Mouse (Mus musculus) spleen, postnatal 10 days (tissue): ENCODE measurements around the gene Rasgef1c.

ENCODE experiments used
- DNase-seq, 2 experiments: peaks; one replicate each; pipeline ENCODE4 v3.0.0; 2021 to 2022; ENCODE audit warnings: low spot score in 2 of 2

Rasgef1c gene

GRCm38 (mm10) chr11:50024833-50025720, 123.4 kb downstream of the Rasgef1c start, which contains the start of gene Rnf130:
Rnf130 (plus strand) TSS chr11:50025346.
- peak; percentile 93 to 95 for DNase-seq

GRCm38 (mm10) chr11:50025721-50026520, 124.3 kb downstream of the Rasgef1c start:
- DNase-seq, result no peak

- no peak for DNase-seq
These were observed 125.0 kb downstream of the Rasgef1c start for GRCm38 (mm10) chr11:50026521-50027090.

- DNase-seq, result no peak
These were observed 126.8 kb downstream of the Rasgef1c start for GRCm38 (mm10) chr11:50028416-50028815.
